Mouse (Mus musculus) liver, embryonic 11.5 days (tissue): ENCODE results near the gene Acvr1. TPM values are rescaled to one million over a fixed set of nuclear protein-coding genes. Genes with fewer than 3 reads are reported as not detected.

Experiments
- ATAC-seq: fragments of 200-750 bp; cut with Nextera tagmentation; replicated peaks from 2 replicates; pipeline ENCODE4 v1.8.0; 2017; ENCODE audit warnings: moderate number of reproducible peaks, mild to moderate bottlenecking, moderate TSS enrichment, moderate library complexity; ENCODE audit not compliant: low FRiP score
- DNase-seq: peaks from one replicate; pipeline ENCODE4 v3.0.0-alpha.2; 2017; ENCODE audit warnings: low spot score
- H3K27ac ChIP-seq: fragments of 300-500 bp; sonication (generic); 2 replicates; pipeline ENCODE4 v1.5.1; 2014; ENCODE audit warnings: mild to moderate bottlenecking, low read depth, low read length, control low read depth
- H3K27me3 ChIP-seq: fragments of 300-500 bp; sonication (generic); replicated peaks from 2 replicates; pipeline ENCODE4 v1.6.1; 2014; ENCODE audit warnings: low read length, mixed read lengths; ENCODE audit not compliant: control insufficient read depth, insufficient read depth
- H3K36me3 ChIP-seq: fragments of 300-500 bp; sonication (generic); 2 replicates; pipeline ENCODE4 v1.6.1; 2014; ENCODE audit warnings: mild to moderate bottlenecking, low read length, moderate library complexity, mixed read lengths; ENCODE audit not compliant: control insufficient read depth, insufficient read depth
- H3K4me1 ChIP-seq: fragments of 300-500 bp; sonication (generic); replicated peaks from 2 replicates; pipeline ENCODE4 v1.6.1; 2014; ENCODE audit warnings: low read length, mixed read lengths; ENCODE audit not compliant: control insufficient read depth, insufficient read depth
- H3K4me2 ChIP-seq: fragments of 300-500 bp; sonication (generic); 2 replicates; pipeline ENCODE4 v1.6.1; 2014; ENCODE audit warnings: mild to moderate bottlenecking, control low read depth, moderate library complexity
- H3K4me3 ChIP-seq: fragments of 300-500 bp; sonication (generic); 2 replicates; pipeline ENCODE4 v1.5.1; 2014; ENCODE audit warnings: low read depth, low read length, control low read depth
- H3K9ac ChIP-seq: fragments of 300-500 bp; sonication (generic); 2 replicates; pipeline ENCODE4 v1.6.1; 2014; ENCODE audit warnings: low read depth, low read length, control low read depth
- H3K9me3 ChIP-seq: fragments of 300-500 bp; sonication (generic); 2 replicates; pipeline ENCODE4 v1.6.1; 2016; ENCODE audit warnings: low read length, inconsistent platforms, mixed read lengths; ENCODE audit not compliant: control insufficient read depth
- WGBS: fragments of 180-500 bp; shearing (Covaris S2); extraction: QIAGEN DNeasy Blood & Tissue Kit; methylation state at CpG from one replicate; pipeline ENCODE4 v1.1.7; 2014; 5-methylcytosine and 5-hydroxymethylcytosine counted together
- polyA plus RNA-seq: library from polyadenylated mRNA; unstranded; fragments of >200 nt; fragmentation: Nextera tagmentation; extraction: Ambion mirVana; gene quantifications from 2 replicates; pipeline ENCODE4 v1.2.1, GENCODE M21; 2014

The Acvr1 gene
- polyA plus RNA-seq, 1 experiment from 2014 or later = 6.3 TPM

DNA sequence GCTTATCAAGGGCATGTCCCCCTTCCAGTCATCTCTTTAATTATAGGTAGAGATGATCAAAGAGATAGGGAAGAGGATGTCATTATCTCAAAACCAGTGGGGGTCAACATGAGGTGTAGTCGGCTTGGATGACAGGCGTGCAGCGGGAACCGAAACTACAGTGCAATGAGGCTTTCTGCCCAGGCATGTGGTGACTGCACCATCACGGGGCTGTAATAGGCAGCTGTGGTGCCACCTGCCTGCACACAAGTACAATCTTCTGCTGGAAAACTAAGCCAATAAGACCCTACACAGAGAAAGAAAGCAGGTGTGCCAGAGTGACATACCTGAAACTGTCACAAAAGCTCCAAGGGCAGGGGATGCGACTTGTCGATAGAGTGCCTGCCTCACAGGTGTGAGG lies 96.7 kb downstream of the Acvr1 start:
- no peak overlapping the region for H3K9ac ChIP-seq
- H3K4me3 ChIP-seq = no peak overlapping the region
- peaks cover 14% of the 10 kb centered on the region for H3K36me3 ChIP-seq
- H3K4me1 ChIP-seq = no peaks in the 10 kb centered on the region
- H3K4me2 ChIP-seq = no peak overlapping the region
- DNase-seq = no peak
- H3K27ac ChIP-seq = no peak overlapping the region
- ATAC-seq = no peak
- H3K27me3 ChIP-seq = no peaks in the 10 kb centered on the region
- 94% methylated on average over 7 of the region's 7 CpGs for WGBS
- no peaks in the 10 kb centered on the region for H3K9me3 ChIP-seq

DNA sequence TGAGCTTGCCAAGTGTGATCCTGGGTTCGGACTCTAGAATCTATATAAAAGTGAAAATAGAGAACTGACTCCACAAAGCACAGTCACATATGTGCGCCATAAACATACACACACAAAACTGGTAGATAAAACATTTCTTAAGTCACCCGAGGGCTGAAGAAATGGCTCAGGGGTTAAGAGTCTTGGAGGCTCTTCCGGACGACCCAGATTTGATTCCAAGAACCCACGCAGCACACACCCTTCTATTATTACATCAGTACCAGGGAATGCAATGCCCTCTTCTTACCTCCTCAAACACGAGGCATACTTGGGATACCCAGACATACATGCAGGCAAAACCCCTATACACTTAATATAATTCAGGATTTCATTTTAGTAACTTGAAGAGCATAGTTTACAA lies 97.1 kb downstream of the Acvr1 start, which contains the start of gene Gm17409:
TSS of gene Gm17409 (plus strand) at position 301 of the 400 bp plus-strand sequence.
- H3K4me3 ChIP-seq = no peak within 1 kb of the TSS
- no peak within 1 kb of the TSS for H3K27ac ChIP-seq
- WGBS = 85% methylated on average over 7 of the region's 7 CpGs
- DNase-seq (no peak), ATAC-seq (no peak)
- peaks cover 14% of the 10 kb centered on the region for H3K36me3 ChIP-seq
- H3K9me3 ChIP-seq = no peaks in the 10 kb centered on the region
- H3K4me2 ChIP-seq = no peak within 1 kb of the TSS
- H3K27me3 ChIP-seq = no peaks in the 10 kb centered on the region
- no peaks in the 10 kb centered on the region for H3K4me1 ChIP-seq
- no peak within 1 kb of the TSS for H3K9ac ChIP-seq

DNA sequence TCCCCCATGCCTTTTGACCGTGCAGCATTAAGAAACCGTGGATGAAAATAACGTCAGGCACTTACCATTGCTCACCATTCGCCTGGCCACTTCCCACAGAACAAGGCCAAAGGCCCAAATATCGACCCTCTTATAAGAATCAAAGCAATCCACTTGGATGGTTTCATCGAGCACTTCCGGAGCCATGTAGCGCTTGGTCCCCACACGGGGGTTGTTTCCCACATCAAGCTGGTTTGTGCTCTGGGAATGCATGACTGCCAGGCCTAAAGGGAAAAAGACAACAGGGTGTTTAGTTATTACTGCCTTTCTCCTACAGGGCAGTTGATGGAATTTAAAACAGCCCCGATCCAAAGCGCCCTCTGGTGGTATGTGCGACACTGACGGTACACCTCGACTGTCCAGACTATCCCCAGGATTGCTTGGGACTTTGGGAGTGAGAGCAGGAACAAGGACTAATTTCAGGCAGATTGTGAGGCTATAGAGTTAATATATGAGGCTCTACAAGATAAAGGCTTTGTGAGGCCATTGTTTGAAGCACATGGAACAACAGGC lies 108.1 kb downstream of the Acvr1 start:
- Histone ChIP-seq H3K9me3 (no peaks in the 10 kb centered on the region), H3K4me1 (no peaks in the 10 kb centered on the region), H3K27ac (no peak overlapping the region), H3K9ac (no peak overlapping the region), H3K4me3 (no peak overlapping the region), H3K36me3 (peaks cover 9% of the 10 kb centered on the region), H3K27me3 (no peaks in the 10 kb centered on the region), H3K4me2 (no peak overlapping the region)
- WGBS = 81% methylated on average over 14 of the region's 14 CpGs
- no peak for DNase-seq
- ATAC-seq = no peak

DNA sequence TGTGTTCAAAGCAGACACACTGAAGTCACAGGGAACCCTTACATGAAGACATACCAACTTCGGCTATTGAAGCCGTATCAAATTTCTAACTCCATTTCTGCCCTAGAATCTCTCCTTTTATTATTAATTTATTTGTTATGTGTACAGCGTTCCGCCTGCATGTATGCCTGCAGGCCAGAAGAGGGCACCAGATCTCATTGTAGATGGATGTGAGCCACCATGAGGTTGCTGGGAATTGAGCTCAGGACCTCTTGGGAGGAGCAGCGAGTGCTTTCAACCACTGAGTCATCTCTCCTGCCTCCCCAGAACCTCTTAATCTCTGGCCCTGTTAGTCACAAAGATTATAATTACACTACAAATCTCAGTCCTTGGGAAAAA lies 109.5 kb downstream of the Acvr1 start:
- H3K36me3 ChIP-seq = peaks cover 5% of the 10 kb centered on the region
- no peaks in the 10 kb centered on the region for H3K4me1 ChIP-seq
- 89% methylated on average over 5 of the region's 5 CpGs for WGBS

DNA sequence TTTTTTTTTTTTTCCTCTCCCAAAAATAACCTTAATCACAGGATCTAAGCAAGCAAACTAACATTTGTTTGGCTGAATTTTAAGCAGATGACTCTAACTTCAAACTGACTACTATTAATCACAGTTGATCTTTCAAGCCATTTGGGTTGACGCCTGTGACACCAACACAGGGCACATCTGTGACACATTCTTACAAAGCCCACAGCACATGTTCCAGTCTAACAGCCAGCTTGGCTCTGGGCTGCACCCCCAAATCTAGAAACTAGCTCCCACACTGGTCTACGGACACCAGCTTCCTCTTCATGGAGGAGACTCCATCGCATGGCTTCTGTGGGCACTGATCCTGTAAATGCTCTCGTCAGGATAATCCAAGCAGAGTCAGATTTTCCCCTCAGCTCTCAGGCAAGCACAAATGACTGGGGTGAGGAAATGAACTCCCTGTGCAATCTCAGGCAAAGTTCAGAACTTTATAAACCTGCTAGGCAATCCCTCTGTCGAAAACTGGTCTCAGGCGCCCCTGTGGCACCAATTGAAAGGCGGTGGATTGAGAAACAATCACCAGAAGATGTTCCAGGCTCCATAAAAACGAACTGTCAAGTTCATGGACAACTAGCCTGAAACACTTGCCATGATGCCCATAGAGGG lies 110.0 kb downstream of the Acvr1 start:
- ATAC-seq = no peak
- Histone ChIP-seq H3K36me3 (peaks cover 4% of the 10 kb centered on the region), H3K27ac (no peak overlapping the region), H3K9me3 (no peaks in the 10 kb centered on the region), H3K4me2 (no peak overlapping the region), H3K9ac (no peak overlapping the region), H3K4me1 (no peaks in the 10 kb centered on the region), H3K27me3 (no peaks in the 10 kb centered on the region), H3K4me3 (no peak overlapping the region)
- no peak for DNase-seq
- 85% methylated on average over 8 of the region's 8 CpGs for WGBS

More for the DNA sequence above, 109.5 kb downstream of the Acvr1 start:
- no peak overlapping the region for H3K9ac ChIP-seq
- H3K4me2 ChIP-seq = no peak overlapping the region
- H3K27me3 ChIP-seq = no peaks in the 10 kb centered on the region
- no peak for DNase-seq
- H3K9me3 ChIP-seq = no peaks in the 10 kb centered on the region
- no peak overlapping the region for H3K4me3 ChIP-seq
- no peak overlapping the region for H3K27ac ChIP-seq
- ATAC-seq = no peak

DNA sequence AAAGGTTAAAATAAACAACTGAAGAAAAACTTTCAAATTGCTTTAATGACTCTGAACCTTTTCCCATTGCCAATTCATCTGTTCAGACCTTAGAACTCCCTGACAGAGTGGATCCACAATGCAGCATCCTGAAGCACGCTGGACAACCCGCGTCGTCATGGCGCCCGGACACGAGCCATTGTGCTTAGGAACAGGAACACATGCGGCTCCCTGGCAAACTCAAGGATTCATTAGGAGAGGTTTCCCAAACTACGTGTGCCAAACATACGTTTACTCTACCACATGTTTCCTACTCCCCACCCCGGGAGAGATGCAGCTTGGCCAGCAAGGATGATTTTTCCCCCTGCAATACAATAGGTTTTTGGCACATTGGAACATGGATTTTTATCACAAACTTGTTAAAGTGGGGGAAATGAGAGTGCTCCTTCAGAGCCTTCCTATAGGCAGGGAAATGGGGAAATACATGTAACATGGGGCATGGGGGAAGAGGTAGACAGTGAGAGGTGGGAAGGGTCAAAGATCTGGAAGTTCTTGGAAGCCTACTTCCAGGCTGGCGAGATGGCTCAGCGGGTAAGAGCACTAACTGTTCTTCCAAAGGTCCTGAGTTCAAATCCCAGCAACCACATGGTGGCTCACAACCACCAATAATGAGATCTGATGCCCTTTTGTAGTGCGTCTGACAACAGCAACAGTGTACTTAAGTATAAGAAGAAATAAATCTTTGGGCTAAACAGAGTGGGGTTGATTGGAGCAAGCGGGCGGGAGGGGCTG lies 112.7 kb downstream of the Acvr1 start:
- ATAC-seq (no peak), DNase-seq (no peak)
- Histone ChIP-seq H3K27me3 (no peaks in the 10 kb centered on the region), H3K9ac (no peak overlapping the region), H3K36me3 (peaks cover 4% of the 10 kb centered on the region), H3K4me2 (no peak overlapping the region), H3K27ac (no peak overlapping the region), H3K4me1 (no peaks in the 10 kb centered on the region), H3K9me3 (no peaks in the 10 kb centered on the region), H3K4me3 (no peak overlapping the region)
- 91% methylated on average over 16 of the region's 16 CpGs for WGBS

DNA sequence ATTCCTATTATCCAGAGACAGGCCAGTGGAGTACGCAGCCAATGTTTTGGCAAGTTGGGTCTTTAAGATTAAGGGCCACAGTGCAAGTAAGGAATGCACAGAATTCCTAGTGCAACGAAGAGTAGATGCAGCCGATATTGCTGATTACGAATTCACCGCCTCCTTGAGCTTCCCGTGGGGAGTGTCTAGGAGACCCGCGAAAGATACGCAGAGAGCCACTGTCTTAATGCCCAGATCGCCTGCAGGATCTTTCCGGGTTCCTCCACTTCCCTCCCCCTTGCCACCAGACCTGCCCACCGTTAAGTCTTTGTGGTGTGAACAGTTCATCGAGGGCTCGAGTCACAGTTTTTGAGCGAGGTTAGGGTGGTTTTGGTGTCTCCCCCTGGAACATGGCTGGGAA lies 120.0 kb downstream of the Acvr1 start:
- H3K27me3 ChIP-seq = no peaks in the 10 kb centered on the region
- no peaks in the 10 kb centered on the region for H3K4me1 ChIP-seq
- H3K9me3 ChIP-seq = no peaks in the 10 kb centered on the region
- no peak overlapping the region for H3K27ac ChIP-seq
- DNase-seq = no peak
- 92% methylated on average over 15 of the region's 15 CpGs for WGBS
- H3K36me3 ChIP-seq = peaks cover 6% of the 10 kb centered on the region; the same call in 1 of the 2 replicates
- H3K4me3 ChIP-seq = no peak overlapping the region
- no peak overlapping the region for H3K9ac ChIP-seq
- no peak for ATAC-seq
- H3K4me2 ChIP-seq = no peak overlapping the region

DNA sequence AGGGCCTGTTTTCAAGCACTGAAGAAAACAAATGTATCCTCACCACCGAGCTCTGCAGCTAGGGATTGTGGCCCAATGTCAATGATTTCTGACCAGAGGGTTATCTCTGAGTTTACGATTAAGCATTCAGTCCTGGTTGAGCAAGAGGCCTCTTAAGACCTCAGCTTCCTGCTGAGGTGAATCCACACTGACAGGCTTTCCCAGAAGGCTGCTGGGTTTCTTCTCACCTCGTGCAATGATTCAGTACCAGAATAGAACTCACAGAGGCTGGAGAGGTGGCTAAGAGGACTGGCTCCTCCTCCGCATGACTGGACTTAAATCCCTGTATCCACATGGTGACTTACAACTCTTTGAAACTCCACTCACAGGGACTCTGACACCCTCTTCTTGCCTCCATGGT lies 123.8 kb downstream of the Acvr1 start:
- no peaks in the 10 kb centered on the region for H3K27me3 ChIP-seq
- ATAC-seq (no peak), DNase-seq (no peak)
- no peak overlapping the region for H3K27ac ChIP-seq
- H3K36me3 ChIP-seq = peaks cover 6% of the 10 kb centered on the region; the same call in 1 of the 2 replicates
- no peak overlapping the region for H3K4me3 ChIP-seq
- no peaks in the 10 kb centered on the region for H3K4me1 ChIP-seq
- no peak overlapping the region for H3K9ac ChIP-seq
- 56% methylated on average over 4 of the region's 4 CpGs for WGBS
- H3K4me2 ChIP-seq = no peak overlapping the region
- H3K9me3 ChIP-seq = no peaks in the 10 kb centered on the region
